Mouse (Mus musculus) hindbrain, postnatal 0 days (tissue): ENCODE data around the gene Cx3cr1. TPM values are rescaled to one million over a fixed set of nuclear protein-coding genes. Genes with fewer than 3 reads are reported as not detected.

Experiments used
- ATAC-seq: fragments of 200-750 bp; cut with Nextera tagmentation; 2 replicates; pipeline ENCODE4 v1.8.0; 2017; ENCODE audit warnings: mild to moderate bottlenecking, moderate TSS enrichment, moderate library complexity
- DNase-seq: peaks from one replicate; pipeline ENCODE4 v3.0.0-alpha.2; 2015; ENCODE audit warnings: low spot score
- H3K27ac ChIP-seq: fragments of 300-500 bp; sonication (generic); 2 replicates; pipeline ENCODE4 v1.5.1; 2014; ENCODE audit warnings: mild to moderate bottlenecking
- H3K27me3 ChIP-seq: fragments of 300-500 bp; sonication (generic); 2 replicates; pipeline ENCODE4 v1.6.1; 2014; ENCODE audit warnings: low read length, mixed read lengths; ENCODE audit not compliant: insufficient read depth
- H3K36me3 ChIP-seq: fragments of 300-500 bp; sonication (generic); 2 replicates; pipeline ENCODE4 v1.6.1; 2014; ENCODE audit warnings: low read length, mixed read lengths; ENCODE audit not compliant: insufficient read depth
- H3K4me1 ChIP-seq: fragments of 300-500 bp; sonication (generic); 2 replicates; pipeline ENCODE4 v1.6.1; 2014; ENCODE audit warnings: antibody characterized with exemption, low read length, mixed read lengths; ENCODE audit not compliant: insufficient read depth
- H3K4me2 ChIP-seq: fragments of 300-500 bp; sonication (generic); 2 replicates; pipeline ENCODE4 v1.6.1; 2014; ENCODE audit warnings: low read depth, mild to moderate bottlenecking, low read length, moderate library complexity, mixed read lengths
- H3K4me3 ChIP-seq: fragments of 300-500 bp; sonication (generic); 2 replicates; pipeline ENCODE4 v1.5.1; 2014; ENCODE audit warnings: low read length
- H3K9ac ChIP-seq: fragments of 300-500 bp; sonication (generic); replicated peaks from 2 replicates; pipeline ENCODE4 v1.6.1; 2014; ENCODE audit warnings: mild to moderate bottlenecking, low read length, moderate library complexity, mixed read lengths
- H3K9me3 ChIP-seq: fragments of 300-500 bp; sonication (generic); 2 replicates; pipeline ENCODE4 v1.6.1; 2016; ENCODE audit warnings: low read length, mixed read lengths
- CTCF ChIP-seq: IDR thresholded peaks from 2 replicates; pipeline ENCODE4 v1.5.1; 2016; ENCODE audit warnings: antibody characterized with exemption, control low read depth, low read depth
- WGBS: fragments of 180-500 bp; shearing (Covaris S2); extraction: QIAGEN DNeasy Blood & Tissue Kit; methylation state at CpG from one replicate; pipeline ENCODE4 v1.1.7; 2014; 5-methylcytosine and 5-hydroxymethylcytosine counted together
- polyA plus RNA-seq: library from polyadenylated mRNA; unstranded; fragments of >200 nt; fragmentation: Nextera tagmentation; extraction: Ambion mirVana; gene quantifications from 2 replicates; pipeline ENCODE4 v1.2.1, GENCODE M21; 2015
- total RNA-seq: library from RNA; depleted of rRNA; stranded (reverse); fragments of >200 nt; gene quantifications from 2 replicates; pipeline ENCODE4 v1.2.3, GENCODE M21; 2014

Gene Cx3cr1
- total and polyA plus RNA-seq, 2 experiments from 2014 or later, result 12.2 to 17.3 TPM

GRCm38 (mm10) chr9:120056201-120056600 lies 13.5 kb downstream of the Cx3cr1 start:
- H3K4me3 ChIP-seq, result no peak overlapping the region
- 75% methylated on average over 9 of the region's 9 CpGs for WGBS
- no peaks in the 10 kb centered on the region for H3K27me3 ChIP-seq
- H3K4me1 ChIP-seq, result no peaks in the 10 kb centered on the region
- no peaks in the 10 kb centered on the region for H3K36me3 ChIP-seq
- no peak overlapping the region for H3K4me2 ChIP-seq
- no peak for TF ChIP-seq CTCF
- ATAC-seq (no peak), DNase-seq (no peak)
- no peaks in the 10 kb centered on the region for H3K9me3 ChIP-seq
- no peak overlapping the region for H3K9ac ChIP-seq
- no peak overlapping the region for H3K27ac ChIP-seq

GRCm38 (mm10) chr9:120054545-120055277 lies 15.0 kb downstream of the Cx3cr1 start:
- no peak overlapping the region for H3K4me2 ChIP-seq
- no peak overlapping the region for H3K4me3 ChIP-seq
- no peaks in the 10 kb centered on the region for H3K4me1 ChIP-seq
- H3K27me3 ChIP-seq, result no peaks in the 10 kb centered on the region
- 40% methylated on average over 8 of the region's 8 CpGs for WGBS
- DNase-seq, result no peak
- H3K9me3 ChIP-seq, result no peaks in the 10 kb centered on the region
- peak; percentile 64; the same call in 1 of the 2 replicates for ATAC-seq
- H3K27ac ChIP-seq, result no peak overlapping the region
- H3K36me3 ChIP-seq, result no peaks in the 10 kb centered on the region
- 0 out of 2 replicates have a peak, but pooled peaks have one; percentile 15 for TF ChIP-seq CTCF
- no peak overlapping the region for H3K9ac ChIP-seq

GRCm38 (mm10) chr9:120049407-120049806 lies 20.3 kb downstream of the Cx3cr1 start:
- Histone ChIP-seq H3K4me1 (no peaks in the 10 kb centered on the region), H3K4me3 (no peak overlapping the region), H3K36me3 (no peaks in the 10 kb centered on the region), H3K27me3 (no peaks in the 10 kb centered on the region), H3K9me3 (no peaks in the 10 kb centered on the region), H3K9ac (no peak overlapping the region), H3K4me2 (no peak overlapping the region), H3K27ac (no peak overlapping the region)
- no peak for DNase-seq
- ATAC-seq, result no peak
- no peak for TF ChIP-seq CTCF
- WGBS, result 70% methylated on average over 3 of the region's 3 CpGs

- WGBS, result 76% methylated on average over 6 of the region's 6 CpGs
- Histone ChIP-seq H3K9ac (no peak overlapping the region), H3K9me3 (no peaks in the 10 kb centered on the region), H3K4me3 (no peak overlapping the region), H3K27ac (no peak overlapping the region), H3K4me2 (no peak overlapping the region), H3K36me3 (no peaks in the 10 kb centered on the region), H3K27me3 (no peaks in the 10 kb centered on the region), H3K4me1 (no peaks in the 10 kb centered on the region)
- TF ChIP-seq CTCF, result no peak
- no peak for ATAC-seq
- no peak for DNase-seq
Measured at GRCm38 (mm10) chr9:120048495-120048894, 21.2 kb downstream of the Cx3cr1 start.

- Histone ChIP-seq H3K27ac (no peak overlapping the region), H3K4me1 (no peaks in the 10 kb centered on the region), H3K27me3 (no peaks in the 10 kb centered on the region), H3K4me3 (no peak overlapping the region), H3K36me3 (no peaks in the 10 kb centered on the region), H3K9ac (no peak overlapping the region), H3K9me3 (no peaks in the 10 kb centered on the region), H3K4me2 (no peak overlapping the region)
- DNase-seq (no peak), ATAC-seq (no peak)
- no peak for TF ChIP-seq CTCF
- WGBS, result 77% methylated on average over 7 of the region's 7 CpGs
Measured at GRCm38 (mm10) chr9:120043115-120043514, 26.6 kb downstream of the Cx3cr1 start.

GRCm38 (mm10) chr9:120037414-120037813 lies 32.3 kb downstream of the Cx3cr1 start:
- Histone ChIP-seq H3K4me3 (no peak overlapping the region), H3K9ac (no peak overlapping the region), H3K27me3 (no peaks in the 10 kb centered on the region), H3K4me2 (no peak overlapping the region), H3K4me1 (no peaks in the 10 kb centered on the region), H3K9me3 (no peaks in the 10 kb centered on the region), H3K27ac (no peak overlapping the region), H3K36me3 (no peaks in the 10 kb centered on the region)
- ATAC-seq, result no peak
- TF ChIP-seq CTCF, result no peak
- WGBS, result 82% methylated on average over 7 of the region's 7 CpGs
- DNase-seq, result no peak

GRCm38 (mm10) chr9:120034375-120034774 lies 35.3 kb downstream of the Cx3cr1 start:
- H3K4me3 ChIP-seq, result no peak overlapping the region
- no peak overlapping the region for H3K27ac ChIP-seq
- DNase-seq (no peak), ATAC-seq (no peak)
- H3K27me3 ChIP-seq, result no peaks in the 10 kb centered on the region
- TF ChIP-seq CTCF, result no peak
- H3K9ac ChIP-seq, result no peak overlapping the region
- no peak overlapping the region for H3K4me2 ChIP-seq
- H3K9me3 ChIP-seq, result no peaks in the 10 kb centered on the region
- no peaks in the 10 kb centered on the region for H3K36me3 ChIP-seq
- 77% methylated on average over 8 of the region's 8 CpGs for WGBS
- H3K4me1 ChIP-seq, result no peaks in the 10 kb centered on the region
